Mouse (Mus musculus) lung, postnatal 0 days (tissue): ENCODE data around the gene Nwd2. TPM values are rescaled to one million over a fixed set of nuclear protein-coding genes. Genes with fewer than 3 reads are reported as not detected.

Experiments
- ATAC-seq: fragments of 200-750 bp; cut with Nextera tagmentation; 2 replicates; pipeline ENCODE4 v1.8.0; 2017; ENCODE audit warnings: moderate library complexity
- DNase-seq: peaks from one replicate; pipeline ENCODE4 v3.0.0-alpha.2; 2016; ENCODE audit warnings: low spot score
- H3K27ac ChIP-seq: fragments of 300-500 bp; sonication (generic); 2 replicates; pipeline ENCODE4 v1.5.1; 2014; ENCODE audit warnings: antibody characterized with exemption, mild to moderate bottlenecking, low read length, mixed read lengths
- H3K27me3 ChIP-seq: fragments of 300-500 bp; sonication (generic); replicated peaks from 2 replicates; pipeline ENCODE4 v1.6.1; 2014; ENCODE audit warnings: low read length, mixed read lengths; ENCODE audit not compliant: insufficient read depth
- H3K36me3 ChIP-seq: fragments of 300-500 bp; sonication (generic); 2 replicates; pipeline ENCODE4 v1.6.1; 2014; ENCODE audit warnings: low read length, mixed read lengths; ENCODE audit not compliant: insufficient read depth
- H3K4me1 ChIP-seq: fragments of 300-500 bp; sonication (generic); 2 replicates; pipeline ENCODE4 v1.6.1; 2014; ENCODE audit warnings: antibody characterized with exemption, low read depth, low read length, mixed read lengths; ENCODE audit not compliant: insufficient read depth
- H3K4me2 ChIP-seq: fragments of 300-500 bp; sonication (generic); replicated peaks from 2 replicates; pipeline ENCODE4 v1.6.1; 2014; ENCODE audit warnings: low read depth, mild to moderate bottlenecking, low read length, moderate library complexity, mixed read lengths
- H3K4me3 ChIP-seq: fragments of 300-500 bp; sonication (generic); 2 replicates; pipeline ENCODE4 v1.5.1; 2014; ENCODE audit warnings: low read depth, low read length
- H3K9ac ChIP-seq: fragments of 300-500 bp; sonication (generic); replicated peaks from 2 replicates; pipeline ENCODE4 v1.6.1; 2014; ENCODE audit warnings: low read depth, mild to moderate bottlenecking
- H3K9me3 ChIP-seq: fragments of 300-500 bp; sonication (generic); 2 replicates; pipeline ENCODE4 v1.6.1; 2016; ENCODE audit warnings: low read length, mixed read lengths
- CTCF ChIP-seq: IDR thresholded peaks from 2 replicates; pipeline ENCODE4 v1.5.1; 2016; ENCODE audit warnings: antibody characterized with exemption, mild to moderate bottlenecking
- EP300 ChIP-seq: IDR thresholded peaks from 2 replicates; pipeline ENCODE4 v1.6.1; 2016; ENCODE audit warnings: antibody characterized with exemption, mild to moderate bottlenecking, control low read depth
- WGBS: fragments of 180-500 bp; shearing (Covaris S2); extraction: QIAGEN DNeasy Blood & Tissue Kit; methylation state at CpG from one replicate; pipeline ENCODE4 v1.1.7; 2014; 5-methylcytosine and 5-hydroxymethylcytosine counted together
- polyA plus RNA-seq: library from polyadenylated mRNA; unstranded; fragments of >200 nt; fragmentation: Nextera tagmentation; extraction: Ambion mirVana; gene quantifications from 2 replicates; pipeline ENCODE4 v1.2.1, GENCODE M21; 2015

The Nwd2 gene
- polyA plus RNA-seq, 1 experiment from 2014 or later = 0.39 TPM

GRCm38 (mm10) chr5:63675934-63676333 lies 27.0 kb downstream of the Nwd2 start:
- H3K36me3 ChIP-seq = no peaks in the 10 kb centered on the region
- no peak overlapping the region for H3K27ac ChIP-seq
- H3K27me3 ChIP-seq = no peaks in the 10 kb centered on the region
- ATAC-seq = no peak
- no peak overlapping the region for H3K4me3 ChIP-seq
- no peak for DNase-seq
- H3K4me1 ChIP-seq = no peaks in the 10 kb centered on the region
- TF ChIP-seq EP300 (no peak), CTCF (no peak)
- no peaks in the 10 kb centered on the region for H3K9me3 ChIP-seq
- 74% methylated on average over 2 of the region's 2 CpGs for WGBS
- H3K9ac ChIP-seq = no peak overlapping the region
- no peak overlapping the region for H3K4me2 ChIP-seq

GRCm38 (mm10) chr5:63689084-63689483 lies 40.2 kb downstream of the Nwd2 start:
- Histone ChIP-seq H3K4me3 (no peak overlapping the region), H3K4me1 (no peaks in the 10 kb centered on the region), H3K27ac (no peak overlapping the region), H3K36me3 (no peaks in the 10 kb centered on the region), H3K4me2 (no peak overlapping the region), H3K9ac (no peak overlapping the region), H3K9me3 (no peaks in the 10 kb centered on the region), H3K27me3 (no peaks in the 10 kb centered on the region)
- 62% methylated on average over 1 of the region's 1 CpGs for WGBS
- TF ChIP-seq EP300 (no peak), CTCF (no peak)
- DNase-seq (peak; percentile 31), ATAC-seq (no peak)

DNA sequence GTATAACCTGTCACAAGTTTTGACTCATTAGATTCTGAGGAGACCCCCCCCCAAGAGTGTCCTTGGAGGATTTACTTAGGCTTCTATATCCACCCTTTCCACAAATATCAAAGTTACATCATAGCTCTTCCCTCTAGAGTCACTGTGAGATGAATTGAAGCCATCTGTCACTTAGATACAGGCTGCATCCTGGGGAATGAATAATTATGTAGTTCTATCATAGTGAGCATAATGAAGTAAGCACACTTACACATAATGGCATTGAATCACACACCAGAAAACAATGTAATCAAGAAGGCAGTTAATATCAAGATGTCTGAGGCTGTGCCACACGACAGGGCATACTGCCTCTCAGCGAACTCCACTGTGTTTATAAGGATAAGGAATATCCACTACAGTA lies 47.9 kb downstream of the Nwd2 start:
- Histone ChIP-seq H3K4me1 (no peaks in the 10 kb centered on the region), H3K9ac (no peak overlapping the region), H3K27ac (no peak overlapping the region), H3K9me3 (no peaks in the 10 kb centered on the region), H3K27me3 (no peaks in the 10 kb centered on the region), H3K4me2 (no peak overlapping the region), H3K4me3 (no peak overlapping the region), H3K36me3 (no peaks in the 10 kb centered on the region)
- 77% methylated on average over 2 of the region's 2 CpGs for WGBS
- ATAC-seq (no peak), DNase-seq (no peak)
- no peak for TF ChIP-seq EP300
- TF ChIP-seq CTCF = no peak

DNA sequence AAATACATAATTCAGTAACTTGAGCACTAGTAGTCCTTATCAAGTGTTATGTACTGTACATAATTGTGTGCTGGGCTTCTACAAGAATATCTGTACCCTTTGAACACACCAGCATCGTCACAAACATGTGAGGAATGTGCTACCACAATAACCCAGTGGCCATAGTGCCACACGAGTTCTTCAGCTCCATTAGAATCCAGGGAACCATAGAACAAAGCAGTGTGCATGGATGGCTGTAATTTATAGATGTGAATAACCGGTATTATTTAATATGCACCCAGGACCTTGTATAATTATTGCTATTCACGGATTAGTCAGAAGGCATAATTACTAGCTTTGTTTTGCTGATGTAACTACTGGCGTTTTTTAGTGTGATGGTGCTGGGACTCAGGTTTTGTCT lies 48.3 kb downstream of the Nwd2 start:
- H3K36me3 ChIP-seq = no peaks in the 10 kb centered on the region
- no peak for ATAC-seq

GRCm38 (mm10) chr5:63728955-63729354 lies 80.1 kb downstream of the Nwd2 start:
- no peak for ATAC-seq
- H3K4me1 ChIP-seq = no peaks in the 10 kb centered on the region
- 72% methylated on average over 3 of the region's 3 CpGs for WGBS

More for the DNA sequence above, 48.3 kb downstream of the Nwd2 start:
- no peak for DNase-seq
- Histone ChIP-seq H3K27ac (no peak overlapping the region), H3K4me1 (no peaks in the 10 kb centered on the region), H3K4me3 (no peak overlapping the region), H3K27me3 (no peaks in the 10 kb centered on the region), H3K4me2 (no peak overlapping the region), H3K9me3 (no peaks in the 10 kb centered on the region), H3K9ac (no peak overlapping the region)
- no peak for TF ChIP-seq CTCF
- no peak for TF ChIP-seq EP300
- 65% methylated on average over 5 of the region's 5 CpGs for WGBS

DNA sequence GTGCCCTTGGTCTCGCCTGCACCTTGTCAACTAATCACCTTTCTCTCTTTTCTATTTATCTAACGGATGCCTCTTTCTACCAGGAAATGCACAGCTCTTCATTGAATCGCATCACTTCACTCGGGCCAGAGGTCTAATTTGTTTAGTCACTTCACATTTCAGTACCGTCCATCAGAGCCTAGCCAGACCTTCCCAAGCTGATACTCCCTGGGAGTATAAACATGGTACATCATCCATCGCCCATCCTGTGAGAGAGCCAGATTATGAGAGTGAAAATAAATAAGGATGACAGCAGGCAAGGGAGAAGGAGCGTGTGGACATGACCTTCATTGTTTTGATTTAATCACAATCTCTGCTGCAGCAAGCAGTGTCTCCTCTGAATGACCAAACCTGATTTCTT lies 86.6 kb downstream of the Nwd2 start:
- H3K4me1 ChIP-seq = no peaks in the 10 kb centered on the region
- no peak overlapping the region for H3K4me2 ChIP-seq
- no peaks in the 10 kb centered on the region for H3K27me3 ChIP-seq
- no peak overlapping the region for H3K27ac ChIP-seq
- no peak for ATAC-seq
- H3K9ac ChIP-seq = no peak overlapping the region
- TF ChIP-seq EP300 (no peak), CTCF (no peak)
- H3K4me3 ChIP-seq = no peak overlapping the region
- H3K9me3 ChIP-seq = no peaks in the 10 kb centered on the region
- 37% methylated on average over 7 of the region's 7 CpGs for WGBS
- DNase-seq = no peak
- no peaks in the 10 kb centered on the region for H3K36me3 ChIP-seq

More at GRCm38 (mm10) chr5:63728955-63729354, 80.1 kb downstream of the Nwd2 start:
- Histone ChIP-seq H3K4me3 (no peak overlapping the region), H3K4me2 (no peak overlapping the region), H3K27me3 (no peaks in the 10 kb centered on the region), H3K36me3 (no peaks in the 10 kb centered on the region), H3K27ac (no peak overlapping the region), H3K9me3 (no peaks in the 10 kb centered on the region), H3K9ac (no peak overlapping the region)
- DNase-seq = no peak
- TF ChIP-seq EP300 (no peak), CTCF (no peak)

- 22% methylated on average over 2 of the region's 2 CpGs for WGBS
Measured at GRCm38 (mm10) chr5:63743426-63743825, 94.5 kb downstream of the Nwd2 start.

More at GRCm38 (mm10) chr5:63743426-63743825, 94.5 kb downstream of the Nwd2 start:
- H3K27me3 ChIP-seq = no peaks in the 10 kb centered on the region
- ATAC-seq = no peak
- no peak overlapping the region for H3K9ac ChIP-seq
- no peaks in the 10 kb centered on the region for H3K4me1 ChIP-seq
- no peak overlapping the region for H3K4me2 ChIP-seq
- H3K9me3 ChIP-seq = no peaks in the 10 kb centered on the region
- DNase-seq = no peak
- H3K36me3 ChIP-seq = no peaks in the 10 kb centered on the region
- no peak overlapping the region for H3K4me3 ChIP-seq
- no peak for TF ChIP-seq EP300
- TF ChIP-seq CTCF = no peak
- no peak overlapping the region for H3K27ac ChIP-seq
